Mouse (Mus musculus) CH12.LX (cell line): ENCODE results near the gene Polr2l. TPM values are rescaled to one million over a fixed set of nuclear protein-coding genes. Genes with fewer than 3 reads are reported as not detected.
A peak's percentile ranks its signal among the peaks of the same experiment; 100 is the strongest.

Source experiments
- DNase-seq: peaks from one replicate; pipeline ENCODE4 v3.0.0-alpha.2; 2013; ENCODE audit errors: extremely low read depth
- H3K27ac ChIP-seq: 2 replicates; pipeline ENCODE4 v1.5.1; 2012; ENCODE audit warnings: low read depth, mild to moderate bottlenecking, control low read depth, moderate library complexity; ENCODE audit not compliant: insufficient read depth
- H3K27me3 ChIP-seq: replicated peaks from 2 replicates; pipeline ENCODE3; 2012; ENCODE audit warnings: inconsistent platforms
- H3K36me3 ChIP-seq, 2 experiments: replicated peaks in 1 of 2; 2 replicates each; pipeline versions ENCODE3 to v1.6.1; 2012; ENCODE audit warnings: inconsistent platforms in 1 of 2, low read length in 1 of 2, mild to moderate bottlenecking in 1 of 2, mixed read lengths in 1 of 2, moderate library complexity in 1 of 2; ENCODE audit not compliant: control insufficient read depth in 1 of 2, insufficient read depth in 1 of 2
- H3K4me1 ChIP-seq, 2 experiments: 2 replicates each; pipeline ENCODE4 v1.6.1; 2012; ENCODE audit warnings: inconsistent platforms in 1 of 2, moderate library complexity in 1 of 2; ENCODE audit not compliant: insufficient read depth in 2 of 2, control insufficient read depth in 1 of 2
- H3K4me2 ChIP-seq: 2 replicates; pipeline ENCODE4 v1.6.1; 2012; ENCODE audit warnings: low read depth, mild to moderate bottlenecking, control low read depth; ENCODE audit not compliant: poor library complexity, insufficient read depth, severe bottlenecking
- H3K4me3 ChIP-seq, 3 experiments: fragments of 150-350 bp in 1 of 3; sonication (generic) in 1 of 3; replicated peaks in 1 of 3; 2 replicates each; pipeline versions ENCODE3 to v1.5.1; 2011 to 2012; ENCODE audit warnings: low read depth in 2 of 3, low read length in 2 of 3, mild to moderate bottlenecking in 2 of 3, moderate library complexity in 2 of 3, control low read depth in 1 of 3, improper control_type of control experiment in 1 of 3, inconsistent platforms in 1 of 3, mixed read lengths in 1 of 3; ENCODE audit not compliant: poor library complexity in 1 of 3
- H3K79me2 ChIP-seq: replicated peaks from 2 replicates; pipeline ENCODE4 v1.6.1; 2012; ENCODE audit warnings: mild to moderate bottlenecking, moderate library complexity; ENCODE audit not compliant: control insufficient read depth, poor library complexity, insufficient read depth, severe bottlenecking; ENCODE audit errors: extremely low read depth
- H3K9ac ChIP-seq: 2 replicates; pipeline ENCODE4 v1.6.1; 2012; ENCODE audit warnings: low read depth, mild to moderate bottlenecking, control low read depth, moderate library complexity; ENCODE audit not compliant: insufficient read depth
- H3K9me3 ChIP-seq: replicated peaks from 2 replicates; pipeline ENCODE3; 2012; ENCODE audit warnings: low read length, inconsistent platforms, mixed read lengths
- BHLHE40 ChIP-seq: IDR thresholded peaks from 2 replicates; pipeline ENCODE4 v1.6.1; 2011; ENCODE audit warnings: mild to moderate bottlenecking, low read depth, low read length, improper control_type of control experiment
- CHD1 ChIP-seq: IDR thresholded peaks from 2 replicates; pipeline ENCODE4 v1.6.1; 2012; ENCODE audit warnings: low read depth, low read length, improper control_type of control experiment, inconsistent platforms
- CHD2 ChIP-seq: IDR thresholded peaks from 2 replicates; pipeline ENCODE4 v1.6.1; 2011; ENCODE audit warnings: low read length, improper control_type of control experiment
- CTCF ChIP-seq, 2 experiments: IDR thresholded peaks in 1 of 2; conservative IDR thresholded peaks in 1 of 2; 2 replicates each; pipeline ENCODE4 v1.5.1; 2011 to 2012; ENCODE audit warnings: low read depth in 2 of 2, low read length in 2 of 2, improper control_type of control experiment in 1 of 2, inconsistent platforms in 1 of 2, mild to moderate bottlenecking in 1 of 2, moderate library complexity in 1 of 2
- E2F4 ChIP-seq: IDR thresholded peaks from 2 replicates; pipeline ENCODE4 v1.6.1; 2011; ENCODE audit warnings: low read depth, low read length, improper control_type of control experiment; ENCODE audit not compliant: insufficient replicate concordance
- ELF1 ChIP-seq: IDR thresholded peaks from 2 replicates; pipeline ENCODE4 v1.6.1; 2014; ENCODE audit warnings: low read depth, mild to moderate bottlenecking, inconsistent platforms, low read length, improper control_type of control experiment
- EP300 ChIP-seq: IDR thresholded peaks from 2 replicates; pipeline ENCODE4 v1.6.1; 2011; ENCODE audit warnings: low read length, improper control_type of control experiment
- ETS1 ChIP-seq: conservative IDR thresholded peaks from 2 replicates; pipeline ENCODE4 v1.6.1; 2012; ENCODE audit warnings: low read depth, mild to moderate bottlenecking, inconsistent platforms, low read length, improper control_type of control experiment, moderate library complexity
- GABPA ChIP-seq: IDR thresholded peaks from 2 replicates; pipeline ENCODE4 v1.6.1; 2012; ENCODE audit warnings: low read depth, low read length, improper control_type of control experiment, inconsistent platforms; ENCODE audit not compliant: insufficient replicate concordance
- HCFC1 ChIP-seq: IDR thresholded peaks from 2 replicates; pipeline ENCODE4 v1.6.1; 2012; ENCODE audit warnings: low read depth, mild to moderate bottlenecking, inconsistent platforms, low read length, improper control_type of control experiment
- IRF4 ChIP-seq: IDR thresholded peaks from 2 replicates; pipeline ENCODE4 v1.6.1; 2014; ENCODE audit warnings: low read depth, mild to moderate bottlenecking, inconsistent platforms, low read length, improper control_type of control experiment
- JUN ChIP-seq: IDR thresholded peaks from 2 replicates; pipeline ENCODE4 v1.6.1; 2011; ENCODE audit warnings: low read depth, mild to moderate bottlenecking, low read length, improper control_type of control experiment, moderate library complexity; ENCODE audit not compliant: insufficient read depth
- JUND ChIP-seq: conservative IDR thresholded peaks from 2 replicates; pipeline ENCODE4 v1.6.1; 2011; ENCODE audit warnings: low read depth, low read length, improper control_type of control experiment
- KAT2A ChIP-seq: IDR thresholded peaks from 2 replicates; pipeline ENCODE4 v1.6.1; 2012; ENCODE audit warnings: low read length, improper control_type of control experiment, inconsistent platforms; ENCODE audit not compliant: insufficient replicate concordance
- MAFK ChIP-seq: IDR thresholded peaks from 2 replicates; pipeline ENCODE4 v1.6.1; 2011; ENCODE audit warnings: low read length, improper control_type of control experiment; ENCODE audit not compliant: insufficient replicate concordance
- MAX ChIP-seq: IDR thresholded peaks from 2 replicates; pipeline ENCODE4 v1.6.1; 2011; ENCODE audit warnings: low read length, improper control_type of control experiment
- MAZ ChIP-seq: IDR thresholded peaks from 2 replicates; pipeline ENCODE4 v1.6.1; 2012; ENCODE audit warnings: low read depth, mild to moderate bottlenecking, inconsistent platforms, low read length, improper control_type of control experiment, moderate library complexity
- MEF2A ChIP-seq: IDR thresholded peaks from 2 replicates; pipeline ENCODE4 v1.6.1; 2014; ENCODE audit warnings: low read depth, mild to moderate bottlenecking, inconsistent platforms, low read length, improper control_type of control experiment, borderline replicate concordance
- MXI1 ChIP-seq: IDR thresholded peaks from 2 replicates; pipeline ENCODE4 v1.6.1; 2011; ENCODE audit warnings: mild to moderate bottlenecking, low read depth, low read length, improper control_type of control experiment
- MYC ChIP-seq: IDR thresholded peaks from 2 replicates; pipeline ENCODE4 v1.6.1; 2011; ENCODE audit warnings: low read depth, mild to moderate bottlenecking, improper control_type of control experiment, low read length
- NELFE ChIP-seq: IDR thresholded peaks from 2 replicates; pipeline ENCODE4 v1.6.1; 2011; ENCODE audit warnings: low read depth, low read length, improper control_type of control experiment
- NRF1 ChIP-seq: IDR thresholded peaks from 2 replicates; pipeline ENCODE4 v1.6.1; 2014; ENCODE audit warnings: low read depth, mild to moderate bottlenecking, inconsistent platforms, low read length, improper control_type of control experiment, moderate library complexity
- PAX5 ChIP-seq: IDR thresholded peaks from 2 replicates; pipeline ENCODE4 v1.6.1; 2012; ENCODE audit warnings: low read length, inconsistent platforms, mixed read lengths
- POLR2A ChIP-seq: IDR thresholded peaks from 2 replicates; pipeline ENCODE4 v1.6.1; 2011; ENCODE audit warnings: low read depth, mild to moderate bottlenecking, improper control_type of control experiment, low read length
- POLR2AphosphoS2 ChIP-seq: IDR thresholded peaks from 2 replicates; pipeline ENCODE4 v1.6.1; 2011; ENCODE audit warnings: low read depth, low read length, improper control_type of control experiment
- RAD21 ChIP-seq: IDR thresholded peaks from 2 replicates; pipeline ENCODE4 v1.6.1; 2011; ENCODE audit warnings: low read depth, mild to moderate bottlenecking, low read length, improper control_type of control experiment, moderate library complexity
- RCOR1 ChIP-seq: conservative IDR thresholded peaks from 2 replicates; pipeline ENCODE4 v1.6.1; 2012; ENCODE audit warnings: low read depth, mild to moderate bottlenecking, inconsistent platforms, low read length, improper control_type of control experiment
- SIN3A ChIP-seq: IDR thresholded peaks from 2 replicates; pipeline ENCODE4 v1.6.1; 2012; ENCODE audit warnings: low read length, improper control_type of control experiment, inconsistent platforms
- SMC3 ChIP-seq: IDR thresholded peaks from 2 replicates; pipeline ENCODE4 v1.6.1; 2011; ENCODE audit warnings: low read depth, low read length, improper control_type of control experiment
- TBP ChIP-seq: conservative IDR thresholded peaks from 2 replicates; pipeline ENCODE4 v1.6.1; 2011; ENCODE audit warnings: low read depth, low read length, improper control_type of control experiment
- TCF12 ChIP-seq: IDR thresholded peaks from 2 replicates; pipeline ENCODE4 v1.6.1; 2014; ENCODE audit warnings: low read depth, mild to moderate bottlenecking, inconsistent platforms, low read length, improper control_type of control experiment
- UBTF ChIP-seq: IDR thresholded peaks from 2 replicates; pipeline ENCODE4 v1.6.1; 2012; ENCODE audit warnings: low read depth, mild to moderate bottlenecking, inconsistent platforms, low read length, improper control_type of control experiment, moderate library complexity
- USF1 ChIP-seq: IDR thresholded peaks from 2 replicates; pipeline ENCODE4 v1.6.1; 2014; ENCODE audit warnings: low read depth, mild to moderate bottlenecking, inconsistent platforms, low read length, improper control_type of control experiment
- USF2 ChIP-seq: conservative IDR thresholded peaks from 2 replicates; pipeline ENCODE4 v1.6.1; 2011; ENCODE audit warnings: low read depth, low read length, improper control_type of control experiment
- ZC3H11A ChIP-seq: IDR thresholded peaks from 2 replicates; pipeline ENCODE4 v1.6.1; 2012; ENCODE audit warnings: low read depth, mild to moderate bottlenecking, inconsistent platforms, low read length, improper control_type of control experiment
- ZKSCAN1 ChIP-seq: IDR thresholded peaks from 2 replicates; pipeline ENCODE4 v1.6.1; 2012; ENCODE audit warnings: low read depth, inconsistent platforms, low read length, improper control_type of control experiment, borderline replicate concordance
- ZMIZ1 ChIP-seq: IDR thresholded peaks from 2 replicates; pipeline ENCODE4 v1.6.1; 2012; ENCODE audit warnings: low read depth, mild to moderate bottlenecking, inconsistent platforms, low read length, improper control_type of control experiment
- ZNF384 ChIP-seq: IDR thresholded peaks from 2 replicates; pipeline ENCODE4 v1.6.1; 2012; ENCODE audit warnings: low read depth, low read length, improper control_type of control experiment, inconsistent platforms
- dilution Hi-C: fragments of 300-500 bp; cut with MboI; formaldehyde crosslinking; loops from 2 replicates; pipeline ENCODE4 v1.14.3; 2020; ENCODE audit warnings: low sequenced_read_pairs; ENCODE audit not compliant: extremely low pct_unique_long_range_greater_than_20kb, extremely low pct_ligation_motif_present
- in situ Hi-C: fragments of 300-500 bp; cut with MboI; formaldehyde crosslinking; loops from 3 replicates; pipeline ENCODE4 v1.14.3; 2019; ENCODE audit warnings: low sequenced_read_pairs, low pct_ligation_motif_present, low pct_unique_long_range_greater_than_20kb, mixed read lengths
- polyA plus RNA-seq: library from polyadenylated mRNA; unstranded; fragments of >175 nt; gene quantifications from 2 replicates; pipeline ENCODE4 v1.2.1, GENCODE M21; 2012; ENCODE audit warnings: low read depth; ENCODE audit not compliant: insufficient read length
- total RNA-seq, 2 experiments: library from RNA; depleted of rRNA; stranded (reverse); fragments of 300-350 nt in 1 of 2; fragments of >200 nt in 1 of 2; gene quantifications; 2 replicates each; pipeline ENCODE4 v1.2.3; 2012 to 2014

Polr2l gene
- total and polyA plus RNA-seq, 3 experiments: 35.7 to 82.3 (median 64.8) TPM

GRCm38 (mm10) chr7:141467230-141468030 lies 7.5 kb downstream of the Polr2l start, which contains the start of gene Cd151:
Cd151 (plus strand) TSS chr7:141467392.
- Histone ChIP-seq H3K9me3 (no peaks in the 10 kb centered on the region), H3K4me3 (peak within 1 kb of the TSS; percentile 67 to 84 (median 79)), H3K27me3 (no peaks in the 10 kb centered on the region), H3K36me3 (peaks cover 22 to 34% of the 10 kb centered on the region in 2 experiments), H3K9ac (peak within 1 kb of the TSS; percentile 66), H3K4me1 (peaks cover 26 to 49% of the 10 kb centered on the region in 2 experiments), H3K79me2 (no peaks in the 10 kb centered on the region), H3K4me2 (peak within 1 kb of the TSS; percentile 97), H3K27ac (peak within 1 kb of the TSS; percentile 48)
- TF ChIP-seq NELFE (peak; percentile 57), ETS1 (peak; percentile 40; the same call in 1 of the 2 replicates), MAX (no peak), MEF2A (no peak), UBTF (no peak), RCOR1 (no peak), ZC3H11A (no peak), JUND (no peak), IRF4 (no peak), CHD1 (peak; percentile 83; the same call in 1 of the 2 replicates), BHLHE40 (peak; percentile 86), JUN (no peak), CTCF (conservative IDR thresholded peaks at IDR 0.05 in 1 of 2, IDR thresholded peaks at IDR 0.05 in 1 of 2; ENCODE audit: low read depth in 2 of 2, low read length in 2 of 2) (no peak), EP300 (no peak; the same call in 1 of the 2 replicates), CHD2 (peak; percentile 38; the same call in 1 of the 2 replicates), ZKSCAN1 (no peak), HCFC1 (peak; percentile 23), SIN3A (peak; percentile 9; the same call in 1 of the 2 replicates), PAX5 (no peak), KAT2A (no peak), ZMIZ1 (no peak; the same call in none of the 2 replicates), TBP (no peak), SMC3 (no peak), POLR2A (peak; percentile 84), MAZ (peak; percentile 73; the same call in 1 of the 2 replicates), USF1 (no peak), USF2 (no peak), MXI1 (no peak), POLR2AphosphoS2 (no peak; the same call in 1 of the 2 replicates), ZNF384 (no peak), E2F4 (no peak), MAFK (no peak), GABPA (no peak), TCF12 (peak; percentile 48; the same call in 1 of the 2 replicates), MYC (no peak), NRF1 (peak; percentile 57), RAD21 (no peak), ELF1 (peak; percentile 54; the same call in 1 of the 2 replicates)
- dilution Hi-C loops: no loop called here
- peak; percentile 77 for DNase-seq
- in situ Hi-C loops: no loop called here
